Mouse (Mus musculus): ENCODE results near the gene Oaz1. TPM values are rescaled to one million over a fixed set of nuclear protein-coding genes. Genes with fewer than 3 reads are reported as not detected.

The Oaz1 gene
- polyA plus RNA-seq, 1 experiment from 2014 or later, result 1,606 TPM

- Histone ChIP-seq H3K27ac (replicated peaks; ENCODE audit: low read depth, low read length) (peak within 1 kb of the TSS; percentile 96), H3K9me3 (ENCODE audit: control insufficient read depth, low read length) (no peaks in the 10 kb centered on the region), H3K9ac (ENCODE audit: low read depth, low read length) (peak within 1 kb of the TSS; percentile 98), H3K36me3 (ENCODE audit: control insufficient read depth, insufficient read depth, low read length) (peaks cover 70% of the 10 kb centered on the region), H3K4me1 (ENCODE audit: control insufficient read depth, insufficient read depth, low read length) (peaks cover 16% of the 10 kb centered on the region), H3K27me3 (replicated peaks; ENCODE audit: control insufficient read depth, insufficient read depth, low read length) (no peaks in the 10 kb centered on the region), H3K4me2 (ENCODE audit: low read depth, low read length) (peak within 1 kb of the TSS; percentile 92), H3K4me3 (ENCODE audit: low read depth, low read length) (peak within 1 kb of the TSS; percentile 83)
- WGBS, result under 1% methylated on average over 43 of the region's 104 CpGs
- peak; percentile 99 for DNase-seq (ENCODE audit: low spot score)
- ATAC-seq (ENCODE audit: low read depth), result peak; percentile 95
These were observed 28.1 kb upstream of the Oaz1 start, which contains the start of the genes Sf3a2 and Plekhj1 for GRCm38 (mm10) chr10:80798150-80799006. TSS of gene Sf3a2 (plus strand) at chr10:80798198. TSS of gene Plekhj1 (minus strand) at chr10:80798626.

- Histone ChIP-seq H3K36me3 (ENCODE audit: control insufficient read depth, insufficient read depth, low read length) (peaks cover 70% of the 10 kb centered on the region), H3K4me1 (ENCODE audit: control insufficient read depth, insufficient read depth, low read length) (peaks cover 16% of the 10 kb centered on the region), H3K9ac (ENCODE audit: low read depth, low read length) (peak overlapping the region; percentile 98), H3K27ac (replicated peaks; ENCODE audit: low read depth, low read length) (peak overlapping the region; percentile 96), H3K4me2 (ENCODE audit: low read depth, low read length) (peak overlapping the region; percentile 92), H3K4me3 (ENCODE audit: low read depth, low read length) (peak overlapping the region; percentile 83), H3K9me3 (ENCODE audit: control insufficient read depth, low read length) (no peaks in the 10 kb centered on the region), H3K27me3 (replicated peaks; ENCODE audit: control insufficient read depth, insufficient read depth, low read length) (no peaks in the 10 kb centered on the region)
- DNase-seq (ENCODE audit: low spot score) (peak; percentile 38), ATAC-seq (ENCODE audit: low read depth) (no peak)
- WGBS, result 1% methylated on average over 18 of the region's 18 CpGs
These were observed 27.3 kb upstream of the Oaz1 start for GRCm38 (mm10) chr10:80799070-80799566.

- Histone ChIP-seq H3K36me3 (ENCODE audit: control insufficient read depth, insufficient read depth, low read length) (peaks cover 50% of the 10 kb centered on the region), H3K9ac (ENCODE audit: low read depth, low read length) (no peak overlapping the region; the same call in 1 of the 2 replicates), H3K4me3 (ENCODE audit: low read depth, low read length) (no peak overlapping the region), H3K4me1 (ENCODE audit: control insufficient read depth, insufficient read depth, low read length) (peaks cover 14% of the 10 kb centered on the region; the same call in 1 of the 2 replicates), H3K4me2 (ENCODE audit: low read depth, low read length) (no peak overlapping the region), H3K27ac (replicated peaks; ENCODE audit: low read depth, low read length) (no peak overlapping the region), H3K27me3 (replicated peaks; ENCODE audit: control insufficient read depth, insufficient read depth, low read length) (no peaks in the 10 kb centered on the region), H3K9me3 (ENCODE audit: control insufficient read depth, low read length) (no peaks in the 10 kb centered on the region)
- ATAC-seq (ENCODE audit: low read depth) (no peak), DNase-seq (ENCODE audit: low spot score) (no peak)
- WGBS, result 90% methylated on average over 10 of the region's 10 CpGs
These were observed 24.1 kb upstream of the Oaz1 start for GRCm38 (mm10) chr10:80802204-80802912.

GRCm38 (mm10) chr10:80802996-80803395, 23.5 kb upstream of the Oaz1 start:
- no peak for ATAC-seq (ENCODE audit: low read depth)
- peaks cover 50% of the 10 kb centered on the region for H3K36me3 ChIP-seq (ENCODE audit: control insufficient read depth, insufficient read depth, low read length)
- 77% methylated on average over 3 of the region's 3 CpGs for WGBS
- H3K27ac ChIP-seq (replicated peaks; ENCODE audit: low read depth, low read length), result no peak overlapping the region
- no peak overlapping the region for H3K4me2 ChIP-seq (ENCODE audit: low read depth, low read length)
- H3K4me1 ChIP-seq (ENCODE audit: control insufficient read depth, insufficient read depth, low read length), result peaks cover 16% of the 10 kb centered on the region
- no peak overlapping the region for H3K9ac ChIP-seq (ENCODE audit: low read depth, low read length)
- H3K4me3 ChIP-seq (ENCODE audit: low read depth, low read length), result no peak overlapping the region
- peaks cover under 1% of the 10 kb centered on the region; the same call in 1 of the 2 replicates for H3K27me3 ChIP-seq (replicated peaks; ENCODE audit: control insufficient read depth, insufficient read depth, low read length)
- no peak for DNase-seq (ENCODE audit: low spot score)
- H3K9me3 ChIP-seq (ENCODE audit: control insufficient read depth, low read length), result no peaks in the 10 kb centered on the region

GRCm38 (mm10) chr10:80804340-80804739, 22.1 kb upstream of the Oaz1 start:
- no peak overlapping the region for H3K4me3 ChIP-seq (ENCODE audit: low read depth, low read length)
- H3K36me3 ChIP-seq (ENCODE audit: control insufficient read depth, insufficient read depth, low read length), result peaks cover 50% of the 10 kb centered on the region
- H3K4me1 ChIP-seq (ENCODE audit: control insufficient read depth, insufficient read depth, low read length), result peaks cover 19% of the 10 kb centered on the region
- H3K9ac ChIP-seq (ENCODE audit: low read depth, low read length), result no peak overlapping the region
- no peak for DNase-seq (ENCODE audit: low spot score)
- peaks cover 14% of the 10 kb centered on the region for H3K27me3 ChIP-seq (replicated peaks; ENCODE audit: control insufficient read depth, insufficient read depth, low read length)
- no peak overlapping the region for H3K27ac ChIP-seq (replicated peaks; ENCODE audit: low read depth, low read length)
- H3K4me2 ChIP-seq (ENCODE audit: low read depth, low read length), result no peak overlapping the region
- no peak for ATAC-seq (ENCODE audit: low read depth)
- no CpG with 5 or more reads among the region's 2 CpGs for WGBS
- no peaks in the 10 kb centered on the region for H3K9me3 ChIP-seq (ENCODE audit: control insufficient read depth, low read length)

- Histone ChIP-seq H3K36me3 (ENCODE audit: control insufficient read depth, insufficient read depth, low read length) (peaks cover 50% of the 10 kb centered on the region), H3K9ac (ENCODE audit: low read depth, low read length) (no peak within 1 kb of the TSS), H3K27me3 (replicated peaks; ENCODE audit: control insufficient read depth, insufficient read depth, low read length) (peaks cover 19% of the 10 kb centered on the region), H3K4me3 (ENCODE audit: low read depth, low read length) (no peak within 1 kb of the TSS), H3K9me3 (ENCODE audit: control insufficient read depth, low read length) (no peaks in the 10 kb centered on the region), H3K4me1 (ENCODE audit: control insufficient read depth, insufficient read depth, low read length) (peaks cover 14% of the 10 kb centered on the region), H3K4me2 (ENCODE audit: low read depth, low read length) (no peak within 1 kb of the TSS), H3K27ac (replicated peaks; ENCODE audit: low read depth, low read length) (no peak within 1 kb of the TSS)
- DNase-seq (ENCODE audit: low spot score) (no peak), ATAC-seq (ENCODE audit: low read depth) (no peak)
- 67% methylated on average over 6 of the region's 6 CpGs for WGBS
These were observed 21.5 kb upstream of the Oaz1 start, which contains the start of gene Amh for GRCm38 (mm10) chr10:80804916-80805315. TSS of gene Amh (plus strand) at chr10:80805243.

GRCm38 (mm10) chr10:80805322-80805721, 21.1 kb upstream of the Oaz1 start:
- WGBS, result 60% methylated on average over 1 of the region's 5 CpGs
- peaks cover 47% of the 10 kb centered on the region for H3K36me3 ChIP-seq (ENCODE audit: control insufficient read depth, insufficient read depth, low read length)
- DNase-seq (ENCODE audit: low spot score) (no peak), ATAC-seq (ENCODE audit: low read depth) (no peak)
- H3K4me1 ChIP-seq (ENCODE audit: control insufficient read depth, insufficient read depth, low read length), result peaks cover 15% of the 10 kb centered on the region
- H3K9me3 ChIP-seq (ENCODE audit: control insufficient read depth, low read length), result no peaks in the 10 kb centered on the region
- no peak overlapping the region for H3K27ac ChIP-seq (replicated peaks; ENCODE audit: low read depth, low read length)
- H3K4me2 ChIP-seq (ENCODE audit: low read depth, low read length), result no peak overlapping the region
- no peak overlapping the region for H3K4me3 ChIP-seq (ENCODE audit: low read depth, low read length)
- H3K9ac ChIP-seq (ENCODE audit: low read depth, low read length), result no peak overlapping the region
- H3K27me3 ChIP-seq (replicated peaks; ENCODE audit: control insufficient read depth, insufficient read depth, low read length), result peaks cover 21% of the 10 kb centered on the region

- peak; percentile 42 for ATAC-seq (ENCODE audit: low read depth)
- Histone ChIP-seq H3K27me3 (replicated peaks; ENCODE audit: control insufficient read depth, insufficient read depth, low read length) (peaks cover 21% of the 10 kb centered on the region), H3K9me3 (ENCODE audit: control insufficient read depth, low read length) (no peaks in the 10 kb centered on the region), H3K4me2 (ENCODE audit: low read depth, low read length) (no peak overlapping the region), H3K9ac (ENCODE audit: low read depth, low read length) (no peak overlapping the region), H3K36me3 (ENCODE audit: control insufficient read depth, insufficient read depth, low read length) (peaks cover 43% of the 10 kb centered on the region), H3K4me1 (ENCODE audit: control insufficient read depth, insufficient read depth, low read length) (peaks cover 15% of the 10 kb centered on the region), H3K4me3 (ENCODE audit: low read depth, low read length) (no peak overlapping the region), H3K27ac (replicated peaks; ENCODE audit: low read depth, low read length) (no peak overlapping the region)
- WGBS, result 19% methylated on average over 3 of the region's 3 CpGs
- DNase-seq (ENCODE audit: low spot score), result no peak
These were observed 20.5 kb upstream of the Oaz1 start for GRCm38 (mm10) chr10:80805925-80806324.
